Mouse (Mus musculus) hindbrain, embryonic 13.5 days (tissue): ENCODE data around the gene Wtip. TPM values are rescaled to one million over a fixed set of nuclear protein-coding genes. Genes with fewer than 3 reads are reported as not detected.
"Not testable (repeated sequence)": the region's sequence is repeated elsewhere in the genome, so short reads cannot be mapped to it uniquely, and the experiment has no call there.

Experiments
- ATAC-seq: fragments of 200-750 bp; cut with Nextera tagmentation; 2 replicates; pipeline ENCODE4 v1.8.0; 2017; ENCODE audit warnings: moderate TSS enrichment; ENCODE audit not compliant: low FRiP score
- H3K27ac ChIP-seq: fragments of 300-500 bp; sonication (generic); 2 replicates; pipeline ENCODE4 v1.5.1; 2015; ENCODE audit warnings: inconsistent platforms, mild to moderate bottlenecking, moderate library complexity
- H3K27me3 ChIP-seq: fragments of 300-500 bp; sonication (generic); 2 replicates; pipeline ENCODE4 v1.6.1; 2015; ENCODE audit warnings: mild to moderate bottlenecking, inconsistent platforms
- H3K36me3 ChIP-seq: fragments of 300-500 bp; sonication (generic); 2 replicates; pipeline ENCODE4 v1.6.1; 2015; ENCODE audit warnings: mild to moderate bottlenecking, inconsistent platforms
- H3K4me1 ChIP-seq: fragments of 300-500 bp; sonication (generic); replicated peaks from 2 replicates; pipeline ENCODE4 v1.6.1; 2015; ENCODE audit warnings: inconsistent platforms
- H3K4me2 ChIP-seq: fragments of 300-500 bp; sonication (generic); 2 replicates; pipeline ENCODE4 v1.6.1; 2015; ENCODE audit warnings: inconsistent platforms, mild to moderate bottlenecking, moderate library complexity
- H3K4me3 ChIP-seq: fragments of 300-500 bp; sonication (generic); 2 replicates; pipeline ENCODE4 v1.5.1; 2015; ENCODE audit warnings: mild to moderate bottlenecking, inconsistent platforms
- H3K9ac ChIP-seq: fragments of 300-500 bp; sonication (generic); 2 replicates; pipeline ENCODE4 v1.6.1; 2015; ENCODE audit warnings: mild to moderate bottlenecking, inconsistent platforms
- H3K9me3 ChIP-seq: fragments of 300-500 bp; sonication (generic); 2 replicates; pipeline ENCODE4 v1.6.1; 2016; ENCODE audit warnings: inconsistent platforms
- WGBS: fragments of 180-500 bp; shearing (Covaris S2); methylation state at CpG from one replicate; pipeline ENCODE4 v1.1.7; 2015; 5-methylcytosine and 5-hydroxymethylcytosine counted together
- polyA plus RNA-seq: library from polyadenylated mRNA; unstranded; fragments of >200 nt; fragmentation: Nextera tagmentation; extraction: Ambion mirVana; gene quantifications from 2 replicates; pipeline ENCODE4 v1.2.1, GENCODE M21; 2015

The Wtip gene
- polyA plus RNA-seq, 1 experiment from 2014 or later = 4.6 TPM

DNA sequence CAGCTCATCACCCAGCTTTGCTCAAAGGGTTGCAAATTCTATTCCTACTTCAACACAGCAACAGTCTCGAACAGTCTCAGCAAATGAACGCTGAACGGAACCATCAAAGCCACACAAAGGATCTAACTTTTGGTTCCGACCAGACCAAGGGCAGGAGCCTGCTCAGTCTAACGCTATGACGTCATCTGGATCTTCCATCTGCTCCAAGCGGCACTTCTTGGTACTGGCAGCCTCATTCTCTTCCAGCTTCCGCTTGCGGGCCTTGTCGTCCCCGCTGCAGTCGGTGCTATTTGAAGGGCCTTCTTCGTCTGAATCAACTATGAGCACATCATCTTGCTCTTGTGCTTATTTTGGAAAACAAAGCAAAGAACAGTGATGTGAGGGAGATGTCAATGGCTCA lies 8.1 kb upstream of the Wtip start:
- WGBS = 97% methylated on average over 13 of the region's 13 CpGs
- H3K9ac ChIP-seq = no peak overlapping the region
- no peaks in the 10 kb centered on the region for H3K27me3 ChIP-seq
- H3K4me1 ChIP-seq = no peaks in the 10 kb centered on the region
- no peaks in the 10 kb centered on the region for H3K9me3 ChIP-seq
- peaks cover 62% of the 10 kb centered on the region for H3K36me3 ChIP-seq
- no peak overlapping the region for H3K27ac ChIP-seq
- no peak for ATAC-seq
- H3K4me3 ChIP-seq = no peak overlapping the region
- H3K4me2 ChIP-seq = no peak overlapping the region

DNA sequence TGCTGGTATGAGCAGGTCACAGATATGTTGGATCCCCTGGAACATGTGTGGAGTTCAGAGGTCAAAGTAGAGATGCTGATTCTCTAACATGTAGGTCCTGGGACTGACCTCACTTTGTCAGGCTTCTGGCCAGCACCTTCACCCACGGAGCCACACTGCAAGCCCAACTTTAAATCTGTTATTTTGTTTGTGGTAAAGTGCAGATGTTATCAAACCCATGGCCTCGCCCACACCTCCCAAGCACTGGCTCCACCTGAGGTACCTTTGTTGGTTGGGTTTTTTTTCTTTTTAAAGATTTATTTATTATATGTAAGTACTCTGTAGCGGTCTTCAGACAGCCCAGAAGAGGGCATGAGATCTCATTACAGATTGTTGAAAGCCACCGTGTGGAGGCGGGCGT lies 6.4 kb upstream of the Wtip start:
- Histone ChIP-seq H3K9me3 (no peaks in the 10 kb centered on the region), H3K9ac (no peak overlapping the region), H3K4me3 (no peak overlapping the region), H3K4me2 (no peak overlapping the region), H3K27ac (no peak overlapping the region), H3K4me1 (no peaks in the 10 kb centered on the region), H3K27me3 (no peaks in the 10 kb centered on the region), H3K36me3 (peaks cover 47% of the 10 kb centered on the region)
- 90% methylated on average over 6 of the region's 6 CpGs for WGBS
- no peak for ATAC-seq

DNA sequence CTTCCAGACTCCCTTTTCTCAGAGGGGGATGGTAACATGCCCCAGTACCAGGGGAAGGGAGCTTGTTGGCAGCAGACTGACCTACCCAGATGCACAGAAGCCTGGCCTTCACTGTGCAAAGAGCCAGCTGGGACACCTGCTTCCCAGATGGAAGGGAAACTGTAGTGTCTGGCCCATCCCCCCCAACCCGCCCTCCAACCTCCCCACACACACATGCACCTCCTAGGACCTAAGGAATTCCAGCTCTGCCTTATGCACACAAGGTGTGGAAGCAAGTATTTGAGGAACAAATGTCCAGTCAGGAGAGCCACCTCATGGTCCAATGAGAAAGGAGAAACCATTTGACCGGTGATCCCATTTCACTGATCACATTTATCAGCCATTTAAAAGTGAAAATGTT lies 1.3 kb upstream of the Wtip start:
- Histone ChIP-seq H3K4me1 (peaks cover 24% of the 10 kb centered on the region), H3K27ac (no peak overlapping the region), H3K9me3 (no peaks in the 10 kb centered on the region), H3K36me3 (no peaks in the 10 kb centered on the region), H3K4me3 (no peak overlapping the region), H3K27me3 (no peaks in the 10 kb centered on the region), H3K9ac (no peak overlapping the region), H3K4me2 (no peak overlapping the region)
- WGBS = 95% methylated on average over 2 of the region's 2 CpGs
- ATAC-seq = peak; percentile 7; the same call in 1 of the 2 replicates

DNA sequence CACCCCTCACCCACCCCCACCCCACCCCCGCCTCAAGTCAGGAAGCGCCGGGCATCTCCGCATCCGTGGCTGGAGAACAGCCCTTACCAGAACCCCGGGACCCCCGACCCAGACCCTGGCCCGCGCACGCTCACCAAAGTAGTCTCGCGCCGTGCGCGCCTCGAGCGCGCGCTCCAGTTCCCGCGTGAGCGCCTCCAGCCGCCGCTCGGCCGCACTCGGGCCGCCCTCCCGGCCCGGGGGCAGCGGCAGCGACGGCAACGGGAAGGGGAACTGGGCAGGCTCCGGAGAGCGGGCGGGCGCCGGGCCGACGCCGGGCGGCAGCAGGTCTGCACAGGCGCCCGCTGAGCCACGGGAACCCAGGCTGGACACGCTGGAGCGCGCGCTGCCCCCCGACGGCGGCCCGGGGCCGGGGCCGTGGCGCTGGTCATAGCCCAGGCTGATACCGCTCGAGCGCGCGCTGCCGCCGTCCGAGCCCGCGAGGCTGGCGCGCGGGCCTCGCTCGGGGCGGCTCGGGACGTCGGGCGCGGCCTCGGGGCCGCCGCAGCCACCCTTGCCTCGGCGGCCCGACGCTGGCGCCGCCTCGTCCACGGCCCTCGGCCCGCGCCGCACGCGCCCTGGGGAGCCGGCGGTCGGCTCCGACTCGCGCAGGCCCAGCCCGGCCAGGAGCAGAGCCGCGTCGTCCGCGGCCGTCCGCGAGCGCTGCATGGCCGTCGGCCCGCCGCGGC lies 551 bp downstream of the Wtip start:
- Histone ChIP-seq H3K4me2 (peak overlapping the region; percentile 63), H3K9ac (peak overlapping the region; percentile 90), H3K36me3 (no peaks in the 10 kb centered on the region; the same call in 1 of the 2 replicates), H3K9me3 (no peaks in the 10 kb centered on the region), H3K27ac (peak overlapping the region; percentile 78), H3K4me1 (peaks cover 24% of the 10 kb centered on the region), H3K27me3 (no peaks in the 10 kb centered on the region), H3K4me3 (peak overlapping the region; percentile 77)
- ATAC-seq = peak; percentile 78
- under 1% methylated on average over 84 of the region's 116 CpGs for WGBS

DNA sequence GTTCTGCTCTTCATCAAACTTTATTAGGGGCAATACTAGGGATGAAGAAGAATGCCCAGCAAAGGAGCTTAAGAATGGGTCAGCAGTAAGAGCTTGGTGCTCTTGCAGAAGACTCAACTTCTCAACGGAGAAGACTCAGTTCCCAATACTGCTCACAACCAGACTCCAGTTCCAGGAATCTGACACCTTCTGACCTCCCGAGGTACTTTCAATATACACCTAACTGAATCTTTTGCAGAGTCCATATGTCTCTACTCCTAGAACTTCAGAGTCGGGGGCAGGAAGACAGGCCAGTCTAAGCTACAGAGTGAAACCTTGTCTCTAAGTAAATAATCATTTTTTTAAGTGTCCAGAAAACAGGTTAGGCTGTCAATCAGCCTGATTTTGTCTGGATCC lies 1.1 kb downstream of the Wtip start:
- H3K36me3 ChIP-seq = peaks cover 4% of the 10 kb centered on the region
- H3K4me3 ChIP-seq = peak overlapping the region; percentile 77
- H3K27ac ChIP-seq = no peak overlapping the region
- peaks cover 24% of the 10 kb centered on the region for H3K4me1 ChIP-seq
- no peaks in the 10 kb centered on the region for H3K27me3 ChIP-seq
- peak overlapping the region; percentile 63 for H3K4me2 ChIP-seq
- ATAC-seq = peak; percentile 8
- H3K9me3 ChIP-seq = no peaks in the 10 kb centered on the region
- WGBS = 22% methylated on average over 3 of the region's 3 CpGs
- H3K9ac ChIP-seq = peak overlapping the region; percentile 90

DNA sequence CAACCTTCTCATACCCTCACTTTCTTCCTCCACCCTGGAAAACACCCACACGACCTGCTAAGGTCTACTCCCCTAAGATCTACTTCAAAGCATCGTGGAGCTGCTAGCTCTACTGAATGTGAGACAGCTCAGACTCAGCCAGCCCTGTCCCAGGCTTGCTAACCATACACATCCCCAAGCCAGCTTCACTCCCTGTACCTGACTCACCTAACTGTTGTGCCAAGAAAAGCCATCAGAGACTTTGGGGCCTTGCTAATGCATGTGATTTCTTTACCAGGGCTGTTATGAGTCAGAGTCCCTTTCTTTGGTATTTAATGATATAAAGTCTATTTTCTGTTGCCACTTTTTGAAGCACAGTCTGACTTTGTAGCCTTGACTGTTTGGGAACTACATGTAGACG lies 1.9 kb downstream of the Wtip start:
- Histone ChIP-seq H3K9ac (peak overlapping the region; percentile 31; the same call in 1 of the 2 replicates), H3K4me1 (peaks cover 24% of the 10 kb centered on the region), H3K36me3 (peaks cover 9% of the 10 kb centered on the region), H3K4me3 (no peak overlapping the region), H3K4me2 (peak overlapping the region; percentile 63), H3K9me3 (no peaks in the 10 kb centered on the region), H3K27me3 (no peaks in the 10 kb centered on the region), H3K27ac (no peak overlapping the region)
- no peak for ATAC-seq
- WGBS = 89% methylated on average over 3 of the region's 3 CpGs

DNA sequence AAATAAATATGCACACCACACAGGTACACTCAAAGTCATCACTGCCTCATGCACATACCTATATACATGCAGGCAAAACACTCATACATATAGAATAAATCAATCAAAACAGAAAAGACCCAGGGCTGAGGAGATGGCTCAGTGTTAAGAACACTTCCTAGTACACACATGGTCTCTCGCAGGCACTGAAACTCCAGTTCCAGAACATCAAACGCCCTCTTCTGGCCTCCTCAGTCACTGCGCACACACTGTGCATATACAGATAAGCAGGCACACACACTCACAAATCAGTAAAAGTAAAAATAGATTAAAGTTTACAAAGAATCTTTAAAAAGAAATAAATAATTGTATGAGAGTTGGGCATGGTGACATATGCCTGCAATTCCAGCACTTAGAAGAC lies 6.8 kb downstream of the Wtip start:
- H3K4me1 ChIP-seq = peaks cover 12% of the 10 kb centered on the region
- WGBS = 82% methylated on average over 3 of the region's 3 CpGs
- H3K9ac ChIP-seq = no peak overlapping the region
- no peaks in the 10 kb centered on the region for H3K27me3 ChIP-seq
- no peak overlapping the region for H3K27ac ChIP-seq
- ATAC-seq = no peak
- no peak overlapping the region for H3K4me2 ChIP-seq
- H3K9me3 ChIP-seq = no peaks in the 10 kb centered on the region
- no peak overlapping the region for H3K4me3 ChIP-seq
- peaks cover 13% of the 10 kb centered on the region for H3K36me3 ChIP-seq

DNA sequence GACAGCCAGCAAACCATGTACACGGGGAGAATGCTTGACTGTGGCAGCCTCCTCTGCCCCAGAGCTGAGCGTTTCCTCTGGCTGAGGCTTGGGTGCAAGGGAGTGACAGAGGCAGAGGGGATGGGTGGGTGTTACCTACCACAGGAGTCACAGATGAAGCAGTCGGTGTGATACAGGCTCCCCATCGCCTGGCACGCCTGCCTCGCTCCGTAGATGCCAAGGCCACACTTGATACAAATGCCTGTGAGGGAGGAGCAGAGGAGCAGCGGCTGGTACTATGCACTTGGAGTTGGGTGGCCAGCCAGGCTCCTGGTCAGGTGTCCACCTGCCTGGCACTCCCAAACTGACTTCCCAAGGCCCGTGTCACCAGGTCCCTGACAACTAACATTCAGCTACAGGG lies 7.7 kb downstream of the Wtip start:
- Histone ChIP-seq H3K4me3 (no peak overlapping the region), H3K4me1 (peaks cover 3% of the 10 kb centered on the region), H3K36me3 (peaks cover 13% of the 10 kb centered on the region), H3K27me3 (no peaks in the 10 kb centered on the region), H3K27ac (no peak overlapping the region), H3K9me3 (no peaks in the 10 kb centered on the region), H3K4me2 (no peak overlapping the region), H3K9ac (no peak overlapping the region)
- WGBS = 96% methylated on average over 9 of the region's 9 CpGs
- ATAC-seq = no peak

DNA sequence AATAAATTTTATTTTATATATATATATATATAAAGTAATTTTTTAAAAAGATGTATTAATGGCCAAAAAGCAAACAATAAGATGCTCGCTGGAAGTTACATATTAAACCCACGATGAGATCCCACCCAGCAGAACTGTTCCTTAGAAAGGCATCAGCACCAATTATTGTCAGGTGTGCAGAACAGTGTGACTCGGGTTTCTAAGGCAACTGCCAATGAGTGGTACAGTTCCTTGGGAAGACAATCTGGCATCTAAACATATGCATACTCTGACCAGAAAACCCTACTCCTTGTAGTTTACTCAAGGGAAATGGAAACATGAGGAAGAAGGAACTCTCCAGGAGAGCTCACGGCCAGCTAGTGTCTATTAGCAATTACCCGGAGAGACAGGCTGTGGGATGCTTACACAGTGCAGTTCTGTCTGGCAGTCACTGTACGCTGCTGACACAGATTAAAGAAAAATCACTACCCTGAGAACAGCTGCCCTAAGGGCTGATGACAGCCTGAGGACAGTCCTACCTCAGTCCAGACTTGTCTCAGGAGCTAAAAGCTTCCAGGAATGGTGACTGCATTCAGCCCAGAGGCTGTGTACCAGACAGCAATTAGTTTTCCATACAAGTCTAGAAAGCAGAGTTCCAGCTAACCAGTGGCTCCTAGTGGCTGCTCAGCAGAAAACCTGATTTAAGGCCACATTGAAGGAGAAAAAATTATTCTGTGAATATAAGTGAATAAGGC lies 9.9 kb downstream of the Wtip start:
- H3K36me3 ChIP-seq = peaks cover 19% of the 10 kb centered on the region
- no peaks in the 10 kb centered on the region for H3K27me3 ChIP-seq
- no peaks in the 10 kb centered on the region for H3K9me3 ChIP-seq
- H3K4me1 ChIP-seq = no peaks in the 10 kb centered on the region; the same call in 1 of the 2 replicates
- no peak overlapping the region for H3K4me3 ChIP-seq
- ATAC-seq = peak; percentile 30; the same call in 1 of the 2 replicates
- no peak overlapping the region for H3K4me2 ChIP-seq
- H3K27ac ChIP-seq = peak overlapping the region; percentile 23; the same call in 1 of the 2 replicates
- WGBS = 82% methylated on average over 6 of the region's 6 CpGs
- H3K9ac ChIP-seq = no peak overlapping the region

DNA sequence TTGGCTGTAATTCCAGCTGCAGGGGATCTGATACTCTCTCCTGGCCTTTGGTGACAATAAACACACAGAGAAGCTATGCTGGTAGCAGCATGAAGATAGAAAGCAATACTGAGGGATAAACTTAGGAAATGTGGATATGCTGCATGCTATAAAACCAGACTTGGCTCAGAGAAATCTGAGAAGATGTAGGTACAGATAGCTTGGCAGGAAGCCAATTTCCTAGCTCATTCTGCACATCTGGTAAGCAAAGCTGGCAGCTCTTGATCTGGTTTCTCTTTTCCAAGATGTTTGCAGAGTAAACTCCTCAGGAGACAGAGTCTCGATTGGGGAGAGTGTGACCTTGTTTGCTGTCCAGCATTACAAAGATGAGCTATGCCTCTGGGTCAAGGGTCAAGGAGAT lies 12.4 kb downstream of the Wtip start:
- H3K4me2 ChIP-seq, H3K4me1 ChIP-seq, H3K27me3 ChIP-seq, ATAC-seq, H3K9me3 ChIP-seq, H3K4me3 ChIP-seq, H3K27ac ChIP-seq, H3K9ac ChIP-seq: not testable (repeated sequence)
- H3K36me3 ChIP-seq = peaks cover 32% of the 10 kb centered on the region
- 63% methylated on average over 1 of the region's 1 CpGs for WGBS

DNA sequence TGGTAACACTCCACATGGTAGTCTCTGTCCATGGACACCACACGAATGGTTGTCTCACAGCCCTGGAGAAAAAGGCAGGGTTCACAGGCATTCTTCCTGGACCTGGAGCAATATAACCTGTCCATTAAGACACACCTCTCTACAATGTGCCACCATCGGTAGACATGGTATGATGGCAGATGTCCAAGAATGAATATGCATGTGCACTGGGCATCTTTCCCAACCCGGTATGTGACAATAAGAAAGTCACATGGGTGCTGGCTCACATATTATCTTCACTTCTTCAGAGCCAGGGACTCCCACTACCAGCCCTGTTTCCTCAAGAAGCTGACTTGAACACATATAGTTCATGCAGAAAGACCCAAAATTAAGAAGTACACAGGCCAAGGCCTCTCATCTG lies 16.5 kb downstream of the Wtip start:
- no peak overlapping the region for H3K9ac ChIP-seq
- no peaks in the 10 kb centered on the region for H3K4me1 ChIP-seq
- 82% methylated on average over 3 of the region's 3 CpGs for WGBS
- H3K27me3 ChIP-seq = no peaks in the 10 kb centered on the region
- no peak overlapping the region for H3K4me3 ChIP-seq
- peaks cover 67% of the 10 kb centered on the region for H3K36me3 ChIP-seq
- no peak overlapping the region for H3K27ac ChIP-seq
- H3K4me2 ChIP-seq = no peak overlapping the region
- H3K9me3 ChIP-seq = no peaks in the 10 kb centered on the region
- no peak for ATAC-seq

DNA sequence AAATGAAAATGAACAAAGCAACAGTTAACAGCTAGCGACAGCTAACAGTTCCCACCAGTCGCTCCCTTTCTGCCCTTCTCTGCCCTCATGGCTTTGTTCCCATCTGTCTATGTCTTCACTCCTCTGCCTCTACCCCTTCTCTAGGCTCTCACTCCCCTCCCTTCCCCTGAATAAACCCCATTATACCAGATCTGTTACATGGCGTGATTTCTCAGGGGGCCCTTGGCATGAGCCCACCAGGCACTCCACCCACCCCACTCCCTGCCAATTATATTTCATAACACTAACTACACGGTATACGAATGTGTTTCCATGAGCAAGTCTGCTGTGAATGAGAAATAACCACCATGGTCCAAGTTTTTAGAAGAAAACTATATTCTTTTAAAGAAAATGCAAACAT lies 23.9 kb downstream of the Wtip start:
- no peak overlapping the region for H3K4me2 ChIP-seq
- H3K27ac ChIP-seq = no peak overlapping the region
- no peaks in the 10 kb centered on the region for H3K27me3 ChIP-seq
- 0 out of 2 replicates have a peak, but pooled peaks have one; percentile 29 for ATAC-seq
- 69% methylated on average over 5 of the region's 5 CpGs for WGBS
- H3K9ac ChIP-seq = no peak overlapping the region
- H3K9me3 ChIP-seq = no peaks in the 10 kb centered on the region
- H3K4me3 ChIP-seq = no peak overlapping the region
- 0 out of 2 replicates have a peak, but pooled peaks cover 2% of the 10 kb centered on the region for H3K4me1 ChIP-seq
- peaks cover 46% of the 10 kb centered on the region for H3K36me3 ChIP-seq

DNA sequence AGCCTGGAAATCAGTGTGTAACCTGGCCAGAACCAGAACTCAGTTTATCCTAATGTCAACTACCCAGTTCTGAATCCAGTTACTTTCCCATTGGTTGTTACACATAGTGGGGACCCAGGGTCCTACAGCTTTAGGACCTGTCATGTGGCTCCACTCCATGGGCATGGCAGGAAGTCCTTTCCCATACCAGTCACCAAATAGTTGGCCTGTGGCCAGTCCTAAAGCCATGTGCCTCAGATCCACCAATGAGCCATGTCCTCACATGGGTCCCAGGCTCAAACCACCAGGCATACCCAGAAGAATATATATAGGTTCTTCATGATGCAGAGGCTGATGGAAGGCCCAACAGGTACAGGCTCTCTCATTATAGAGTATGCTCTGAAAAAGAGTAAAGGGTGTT lies 31.8 kb downstream of the Wtip start:
- Histone ChIP-seq H3K27ac (no peak overlapping the region), H3K9me3 (no peaks in the 10 kb centered on the region), H3K4me2 (no peak overlapping the region), H3K9ac (no peak overlapping the region), H3K4me1 (no peaks in the 10 kb centered on the region), H3K36me3 (peaks cover 3% of the 10 kb centered on the region; the same call in 1 of the 2 replicates), H3K4me3 (no peak overlapping the region), H3K27me3 (no peaks in the 10 kb centered on the region)
- no peak for ATAC-seq
